Mouse (Mus musculus): ENCODE data around the gene Rnf7. TPM values are rescaled to one million over a fixed set of nuclear protein-coding genes. Genes with fewer than 3 reads are reported as not detected.
A peak's percentile ranks its signal among the peaks of the same experiment; 100 is the strongest.

The Rnf7 gene
- polyA plus RNA-seq, 2 experiments, result 261 to 341 TPM

- Histone ChIP-seq H3K9ac (ENCODE audit: low read depth, low read length, severe bottlenecking) (no peak overlapping the region), H3K36me3 (ENCODE audit: control insufficient read depth, insufficient read depth, low read length) (no peaks in the 10 kb centered on the region), H3K27ac (replicated peaks; ENCODE audit: low read depth, low read length) (no peak overlapping the region), H3K4me1 (ENCODE audit: control insufficient read depth, insufficient read depth, low read length) (no peaks in the 10 kb centered on the region), H3K4me3 (replicated peaks; ENCODE audit: low read length) (no peak overlapping the region), H3K4me2 (replicated peaks; ENCODE audit: low read depth, low read length, severe bottlenecking) (no peak overlapping the region), H3K9me3 (ENCODE audit: control insufficient read depth, low read length) (no peaks in the 10 kb centered on the region), H3K27me3 (ENCODE audit: control insufficient read depth, insufficient read depth, low read length) (no peaks in the 10 kb centered on the region)
- no peak for TF ChIP-seq POLR2A (IDR thresholded peaks at IDR 0.05; ENCODE audit: borderline replicate concordance, extremely low read depth, insufficient read depth, insufficient read length)
- ATAC-seq (ENCODE audit: low FRiP score, low read depth), result no peak
- WGBS, result 20% methylated on average over 4 of the region's 4 CpGs
- no peak for DNase-seq (ENCODE audit: low spot score)
These were observed 39.0 kb upstream of the Rnf7 start for GRCm38 (mm10) chr9:96517429-96517828.

- Histone ChIP-seq H3K4me3 (replicated peaks; ENCODE audit: low read length) (no peak overlapping the region), H3K9me3 (ENCODE audit: control insufficient read depth, low read length) (no peaks in the 10 kb centered on the region), H3K4me2 (replicated peaks; ENCODE audit: low read depth, low read length, severe bottlenecking) (no peak overlapping the region), H3K27ac (replicated peaks; ENCODE audit: low read depth, low read length) (no peak overlapping the region), H3K27me3 (ENCODE audit: control insufficient read depth, insufficient read depth, low read length) (no peaks in the 10 kb centered on the region), H3K9ac (ENCODE audit: low read depth, low read length, severe bottlenecking) (no peak overlapping the region), H3K4me1 (ENCODE audit: control insufficient read depth, insufficient read depth, low read length) (no peaks in the 10 kb centered on the region), H3K36me3 (ENCODE audit: control insufficient read depth, insufficient read depth, low read length) (no peaks in the 10 kb centered on the region)
- DNase-seq (ENCODE audit: low spot score) (no peak), ATAC-seq (ENCODE audit: low FRiP score, low read depth) (no peak)
- 45% methylated on average over 3 of the region's 3 CpGs for WGBS
- no peak for TF ChIP-seq POLR2A (IDR thresholded peaks at IDR 0.05; ENCODE audit: borderline replicate concordance, extremely low read depth, insufficient read depth, insufficient read length)
These were observed 38.3 kb upstream of the Rnf7 start for GRCm38 (mm10) chr9:96516806-96517205.

GRCm38 (mm10) chr9:96515737-96516136 lies 37.3 kb upstream of the Rnf7 start:
- Histone ChIP-seq H3K4me3 (replicated peaks; ENCODE audit: low read length) (no peak overlapping the region), H3K9ac (ENCODE audit: low read depth, low read length, severe bottlenecking) (no peak overlapping the region), H3K27me3 (ENCODE audit: control insufficient read depth, insufficient read depth, low read length) (no peaks in the 10 kb centered on the region), H3K4me2 (replicated peaks; ENCODE audit: low read depth, low read length, severe bottlenecking) (no peak overlapping the region), H3K4me1 (ENCODE audit: control insufficient read depth, insufficient read depth, low read length) (no peaks in the 10 kb centered on the region), H3K27ac (replicated peaks; ENCODE audit: low read depth, low read length) (no peak overlapping the region), H3K36me3 (ENCODE audit: control insufficient read depth, insufficient read depth, low read length) (no peaks in the 10 kb centered on the region), H3K9me3 (ENCODE audit: control insufficient read depth, low read length) (no peaks in the 10 kb centered on the region)
- DNase-seq (ENCODE audit: low spot score), result no peak
- 84% methylated on average over 5 of the region's 5 CpGs for WGBS
- no peak for TF ChIP-seq POLR2A (IDR thresholded peaks at IDR 0.05; ENCODE audit: borderline replicate concordance, extremely low read depth, insufficient read depth, insufficient read length)
- no peak for ATAC-seq (ENCODE audit: low FRiP score, low read depth)

- no peaks in the 10 kb centered on the region for H3K36me3 ChIP-seq (ENCODE audit: control insufficient read depth, insufficient read depth, low read length)
- H3K4me3 ChIP-seq (replicated peaks; ENCODE audit: low read length), result no peak overlapping the region
- no peak for TF ChIP-seq POLR2A (IDR thresholded peaks at IDR 0.05; ENCODE audit: borderline replicate concordance, extremely low read depth, insufficient read depth, insufficient read length)
- no peak overlapping the region for H3K9ac ChIP-seq (ENCODE audit: low read depth, low read length, severe bottlenecking)
- 85% methylated on average over 5 of the region's 5 CpGs for WGBS
- DNase-seq (ENCODE audit: low spot score) (no peak), ATAC-seq (ENCODE audit: low FRiP score, low read depth) (no peak)
- H3K27me3 ChIP-seq (ENCODE audit: control insufficient read depth, insufficient read depth, low read length), result no peaks in the 10 kb centered on the region
- H3K9me3 ChIP-seq (ENCODE audit: control insufficient read depth, low read length), result no peaks in the 10 kb centered on the region
- no peaks in the 10 kb centered on the region for H3K4me1 ChIP-seq (ENCODE audit: control insufficient read depth, insufficient read depth, low read length)
- H3K4me2 ChIP-seq (replicated peaks; ENCODE audit: low read depth, low read length, severe bottlenecking), result no peak overlapping the region
- H3K27ac ChIP-seq (replicated peaks; ENCODE audit: low read depth, low read length), result no peak overlapping the region
These were observed 35.8 kb upstream of the Rnf7 start for GRCm38 (mm10) chr9:96514278-96514677.

- DNase-seq (ENCODE audit: low spot score) (peak; percentile 85), ATAC-seq (ENCODE audit: low FRiP score, low read depth) (peak; percentile 77; the same call in 1 of the 2 replicates)
- Histone ChIP-seq H3K9me3 (ENCODE audit: control insufficient read depth, low read length) (no peaks in the 10 kb centered on the region), H3K4me3 (replicated peaks; ENCODE audit: low read length) (no peak overlapping the region), H3K4me2 (replicated peaks; ENCODE audit: low read depth, low read length, severe bottlenecking) (no peak overlapping the region), H3K4me1 (ENCODE audit: control insufficient read depth, insufficient read depth, low read length) (no peaks in the 10 kb centered on the region), H3K36me3 (ENCODE audit: control insufficient read depth, insufficient read depth, low read length) (no peaks in the 10 kb centered on the region), H3K27ac (replicated peaks; ENCODE audit: low read depth, low read length) (0 out of 2 replicates have a peak overlapping the region, but pooled peaks have one; percentile 8), H3K27me3 (ENCODE audit: control insufficient read depth, insufficient read depth, low read length) (no peaks in the 10 kb centered on the region), H3K9ac (ENCODE audit: low read depth, low read length, severe bottlenecking) (no peak overlapping the region)
- no peak for TF ChIP-seq POLR2A (IDR thresholded peaks at IDR 0.05; ENCODE audit: borderline replicate concordance, extremely low read depth, insufficient read depth, insufficient read length)
- 18% methylated on average over 10 of the region's 10 CpGs for WGBS
These were observed 27.6 kb upstream of the Rnf7 start for GRCm38 (mm10) chr9:96506011-96506498.

GRCm38 (mm10) chr9:96505156-96505555 lies 26.7 kb upstream of the Rnf7 start:
- no peak overlapping the region for H3K27ac ChIP-seq (replicated peaks; ENCODE audit: low read depth, low read length)
- ATAC-seq (ENCODE audit: low FRiP score, low read depth) (no peak), DNase-seq (ENCODE audit: low spot score) (no peak)
- no peak overlapping the region for H3K9ac ChIP-seq (ENCODE audit: low read depth, low read length, severe bottlenecking)
- no peaks in the 10 kb centered on the region for H3K9me3 ChIP-seq (ENCODE audit: control insufficient read depth, low read length)
- H3K27me3 ChIP-seq (ENCODE audit: control insufficient read depth, insufficient read depth, low read length), result no peaks in the 10 kb centered on the region
- WGBS, result 89% methylated on average over 4 of the region's 4 CpGs
- no peak overlapping the region for H3K4me2 ChIP-seq (replicated peaks; ENCODE audit: low read depth, low read length, severe bottlenecking)
- H3K4me1 ChIP-seq (ENCODE audit: control insufficient read depth, insufficient read depth, low read length), result no peaks in the 10 kb centered on the region
- no peak overlapping the region for H3K4me3 ChIP-seq (replicated peaks; ENCODE audit: low read length)
- TF ChIP-seq POLR2A (IDR thresholded peaks at IDR 0.05; ENCODE audit: borderline replicate concordance, extremely low read depth, insufficient read depth, insufficient read length), result no peak
- no peaks in the 10 kb centered on the region for H3K36me3 ChIP-seq (ENCODE audit: control insufficient read depth, insufficient read depth, low read length)
